Mouse (Mus musculus) stomach, postnatal 0 days (tissue): ENCODE data around the gene Arhgef10l.

Experiments used
- CTCF ChIP-seq: IDR thresholded peaks from 2 replicates; pipeline ENCODE4 v1.5.1; 2016; ENCODE audit warnings: antibody characterized with exemption, low read depth, mild to moderate bottlenecking, moderate library complexity
- EP300 ChIP-seq: optimal IDR thresholded peaks from 2 replicates; pipeline ENCODE3; 2016; ENCODE audit warnings: antibody characterized with exemption

GRCm38 (mm10) chr4:140597928-140598327, 67.9 kb downstream of the Arhgef10l start:
- TF ChIP-seq CTCF (no peak), EP300 (no peak)
